Mouse (Mus musculus) stomach, embryonic 16.5 days (tissue): ENCODE results near the gene Hap1. TPM values are rescaled to one million over a fixed set of nuclear protein-coding genes. Genes with fewer than 3 reads are reported as not detected.
"Not testable (repeated sequence)": the region's sequence is repeated elsewhere in the genome, so short reads cannot be mapped to it uniquely, and the experiment has no call there.

Experiments used
- ATAC-seq: fragments of 200-750 bp; cut with Nextera tagmentation; 2 replicates; pipeline ENCODE4 v1.8.0; 2017; ENCODE audit warnings: moderate number of reproducible peaks, moderate TSS enrichment; ENCODE audit not compliant: insufficient read depth, low FRiP score
- H3K27ac ChIP-seq: fragments of 300-500 bp; sonication (generic); 2 replicates; pipeline ENCODE4 v1.5.1; 2014; ENCODE audit warnings: low read length
- H3K27me3 ChIP-seq: fragments of 300-500 bp; sonication (generic); 2 replicates; pipeline ENCODE4 v1.6.1; 2014; ENCODE audit warnings: low read length, control low read depth, mixed read lengths; ENCODE audit not compliant: control insufficient read depth, insufficient read depth
- H3K36me3 ChIP-seq: fragments of 300-500 bp; sonication (generic); 2 replicates; pipeline ENCODE4 v1.6.1; 2014; ENCODE audit warnings: low read length; ENCODE audit not compliant: control insufficient read depth, insufficient read depth
- H3K4me1 ChIP-seq: fragments of 300-500 bp; sonication (generic); 2 replicates; pipeline ENCODE4 v1.6.1; 2014; ENCODE audit warnings: low read length, control low read depth, mixed read lengths; ENCODE audit not compliant: control insufficient read depth, insufficient read depth
- H3K4me2 ChIP-seq: fragments of 300-500 bp; sonication (generic); 2 replicates; pipeline ENCODE4 v1.6.1; 2014; ENCODE audit warnings: low read depth, low read length, mixed read lengths
- H3K4me3 ChIP-seq: fragments of 300-500 bp; sonication (generic); replicated peaks from 2 replicates; pipeline ENCODE4 v1.5.1; 2014; ENCODE audit warnings: mild to moderate bottlenecking, low read length
- H3K9ac ChIP-seq: fragments of 300-500 bp; sonication (generic); 2 replicates; pipeline ENCODE4 v1.6.1; 2014; ENCODE audit warnings: low read length
- H3K9me3 ChIP-seq: fragments of 300-500 bp; sonication (generic); replicated peaks from 2 replicates; pipeline ENCODE4 v1.6.1; 2016; ENCODE audit warnings: low read length, control low read depth; ENCODE audit not compliant: control insufficient read depth
- whole genome bisulfite sequencing: fragments of 180-500 bp; shearing (Covaris S2); extraction: QIAGEN DNeasy Blood & Tissue Kit; methylation state at CpG from one replicate; pipeline ENCODE4 v1.1.7; 2014; 5-methylcytosine and 5-hydroxymethylcytosine counted together
- polyA plus RNA-seq: library from polyadenylated mRNA; unstranded; fragments of >200 nt; fragmentation: Nextera tagmentation; extraction: Ambion mirVana; gene quantifications from 2 replicates; pipeline ENCODE4 v1.2.1, GENCODE M21; 2015

Hap1 gene
- polyA plus RNA-seq, 1 experiment from 2014 or later = 13.5 TPM

- no peaks in the 10 kb centered on the region for H3K9me3 ChIP-seq
- peaks cover 14% of the 10 kb centered on the region for H3K36me3 ChIP-seq
- no peak for ATAC-seq
- 60% methylated on average over 11 of the region's 11 CpGs for WGBS
- H3K4me1 ChIP-seq = peaks cover 3% of the 10 kb centered on the region; the same call in 1 of the 2 replicates
- H3K27ac ChIP-seq = no peak overlapping the region
- no peak overlapping the region for H3K9ac ChIP-seq
- no peak overlapping the region for H3K4me3 ChIP-seq
- H3K4me2 ChIP-seq = no peak overlapping the region
- no peaks in the 10 kb centered on the region for H3K27me3 ChIP-seq
Measured at GRCm38 (mm10) chr11:100325062-100325629, 30.8 kb downstream of the Hap1 start.

DNA sequence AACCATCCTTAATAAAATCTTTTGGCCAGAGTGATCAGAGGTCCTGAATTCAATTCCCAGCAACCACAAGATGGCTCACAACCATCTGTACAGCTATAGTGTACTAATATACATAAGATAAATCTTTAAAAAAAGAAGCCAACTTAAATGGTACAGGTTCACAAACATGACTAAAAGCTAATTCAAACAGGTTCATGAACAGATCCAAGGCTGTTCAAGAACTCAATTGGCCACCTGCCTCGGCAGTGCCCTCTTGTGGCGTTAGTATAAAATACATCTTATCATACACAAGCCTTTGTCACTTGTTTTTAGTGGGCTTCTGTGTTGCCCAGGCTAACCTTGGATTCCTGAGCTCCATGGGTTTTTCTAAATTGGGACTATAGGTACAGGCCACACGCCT is 32.4 kb downstream of the Hap1 start:
- 22% methylated on average over 3 of the region's 3 CpGs for WGBS
- Histone ChIP-seq H3K36me3 (peaks cover 14% of the 10 kb centered on the region), H3K9me3 (no peaks in the 10 kb centered on the region), H3K27ac (no peak overlapping the region), H3K27me3 (no peaks in the 10 kb centered on the region), H3K4me1 (peaks cover 3% of the 10 kb centered on the region), H3K4me2 (no peak overlapping the region), H3K4me3 (no peak overlapping the region), H3K9ac (no peak overlapping the region)
- no peak for ATAC-seq

DNA sequence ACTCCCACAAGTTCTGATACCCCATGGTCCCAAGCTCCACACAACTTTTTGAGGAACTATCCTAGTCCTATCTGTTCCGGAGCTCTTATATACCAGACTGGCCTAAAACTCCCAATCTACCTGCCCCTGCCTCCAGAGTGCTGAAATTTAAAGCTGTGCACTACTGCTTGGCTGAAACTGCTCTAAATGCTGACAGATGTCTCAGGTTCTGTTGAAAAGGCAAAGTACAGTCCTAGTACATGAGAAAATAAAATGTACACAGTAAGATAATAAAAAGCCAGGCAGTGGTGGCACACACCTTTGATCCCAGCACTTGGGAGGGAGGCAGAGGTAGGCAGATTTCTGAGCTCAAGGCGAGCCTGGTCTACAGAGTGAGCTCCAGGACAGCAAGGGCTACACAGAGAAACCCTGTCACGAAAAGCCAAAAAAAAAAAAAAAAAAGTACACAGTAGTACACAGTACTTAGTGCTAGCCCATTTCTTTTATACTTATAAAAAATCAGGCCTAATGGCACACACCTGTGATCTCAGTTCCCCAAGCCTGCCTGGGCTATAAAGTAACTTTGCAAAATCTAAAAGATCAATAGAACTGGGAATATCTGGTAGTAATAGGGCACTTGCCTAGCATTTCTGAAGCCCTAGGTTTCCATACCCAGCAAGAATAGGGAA is 33.2 kb downstream of the Hap1 start:
- Histone ChIP-seq H3K27me3 (no peaks in the 10 kb centered on the region), H3K4me3 (no peak overlapping the region), H3K36me3 (peaks cover 14% of the 10 kb centered on the region), H3K4me1 (peaks cover 3% of the 10 kb centered on the region), H3K27ac (no peak overlapping the region), H3K4me2 (no peak overlapping the region), H3K9ac (no peak overlapping the region), H3K9me3 (no peaks in the 10 kb centered on the region)
- ATAC-seq = no peak
- 72% methylated on average over 3 of the region's 3 CpGs for WGBS

GRCm38 (mm10) chr11:100321479-100322305 is 34.2 kb downstream of the Hap1 start:
- Histone ChIP-seq H3K36me3 (peaks cover 14% of the 10 kb centered on the region), H3K4me2 (peak overlapping the region; percentile 0; the same call in 1 of the 2 replicates)
- ATAC-seq, H3K4me3 ChIP-seq, H3K4me1 ChIP-seq, H3K9ac ChIP-seq, H3K27ac ChIP-seq, H3K27me3 ChIP-seq, H3K9me3 ChIP-seq: not testable (repeated sequence)
- WGBS = 74% methylated on average over 6 of the region's 7 CpGs

DNA sequence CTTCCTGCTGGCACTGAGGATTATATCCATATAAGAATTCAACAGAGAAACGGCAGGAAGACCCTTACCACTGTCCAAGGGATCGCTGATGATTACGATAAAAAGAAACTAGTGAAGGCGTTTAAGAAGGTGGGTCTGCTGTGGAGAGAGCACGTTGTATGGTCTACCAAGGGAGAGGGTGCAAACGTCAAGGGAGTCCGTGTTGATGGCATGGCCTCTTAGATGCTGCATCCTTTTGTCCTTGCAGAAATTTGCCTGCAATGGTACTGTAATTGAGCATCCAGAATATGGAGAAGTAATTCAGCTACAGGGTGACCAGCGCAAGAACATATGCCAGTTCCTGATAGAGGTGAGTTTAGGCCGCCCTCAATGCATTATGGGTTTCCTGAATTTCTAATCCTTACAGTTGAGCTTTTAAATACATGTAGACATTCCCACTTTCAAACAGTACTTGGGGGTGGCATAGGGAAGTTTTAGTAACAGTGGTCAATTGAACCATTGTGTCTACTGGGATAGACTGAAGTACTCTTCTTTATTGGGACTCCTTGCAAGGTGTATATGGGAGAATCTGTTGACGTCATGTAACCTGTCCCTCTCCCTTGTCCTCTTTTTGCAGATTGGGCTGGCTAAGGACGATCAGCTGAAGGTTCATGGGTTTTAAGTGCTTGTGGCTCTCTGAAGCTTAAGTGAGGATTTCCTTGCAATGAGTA is 35.1 kb downstream of the Hap1 start:
- Histone ChIP-seq H3K36me3 (peaks cover 14% of the 10 kb centered on the region), H3K4me3 (peak overlapping the region; percentile 79), H3K9ac (peak overlapping the region; percentile 98), H3K4me2 (peak overlapping the region; percentile 84), H3K27ac (peak overlapping the region; percentile 100)
- not testable (repeated sequence) for H3K9me3 ChIP-seq, H3K27me3 ChIP-seq, H3K4me1 ChIP-seq, ATAC-seq
- WGBS = 19% methylated on average over 11 of the region's 11 CpGs

DNA sequence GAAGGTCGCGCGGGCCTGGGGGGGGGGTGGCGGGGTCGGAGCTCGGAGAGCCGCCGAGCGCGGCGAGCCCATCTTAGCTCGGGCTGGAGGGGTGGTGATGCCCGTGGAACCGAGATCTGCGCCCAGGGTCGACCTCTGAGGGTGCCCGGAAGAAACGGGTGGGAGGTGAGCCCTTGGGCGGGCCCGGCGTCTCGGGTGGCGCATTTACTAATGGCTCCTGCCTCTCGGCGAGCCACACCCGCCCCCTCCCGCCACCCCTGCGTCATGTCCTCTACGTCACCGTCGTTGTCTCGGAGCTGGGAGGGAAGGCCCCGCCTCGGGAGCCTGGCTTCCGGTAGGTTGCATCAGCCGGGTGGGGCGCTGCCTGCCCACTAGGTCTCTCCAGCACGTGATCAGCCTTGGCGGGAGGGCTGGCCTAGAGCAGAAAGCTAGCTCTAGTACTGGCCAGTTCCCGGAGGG is 35.7 kb downstream of the Hap1 start:
- under 1% methylated on average over 40 of the region's 40 CpGs for WGBS

DNA sequence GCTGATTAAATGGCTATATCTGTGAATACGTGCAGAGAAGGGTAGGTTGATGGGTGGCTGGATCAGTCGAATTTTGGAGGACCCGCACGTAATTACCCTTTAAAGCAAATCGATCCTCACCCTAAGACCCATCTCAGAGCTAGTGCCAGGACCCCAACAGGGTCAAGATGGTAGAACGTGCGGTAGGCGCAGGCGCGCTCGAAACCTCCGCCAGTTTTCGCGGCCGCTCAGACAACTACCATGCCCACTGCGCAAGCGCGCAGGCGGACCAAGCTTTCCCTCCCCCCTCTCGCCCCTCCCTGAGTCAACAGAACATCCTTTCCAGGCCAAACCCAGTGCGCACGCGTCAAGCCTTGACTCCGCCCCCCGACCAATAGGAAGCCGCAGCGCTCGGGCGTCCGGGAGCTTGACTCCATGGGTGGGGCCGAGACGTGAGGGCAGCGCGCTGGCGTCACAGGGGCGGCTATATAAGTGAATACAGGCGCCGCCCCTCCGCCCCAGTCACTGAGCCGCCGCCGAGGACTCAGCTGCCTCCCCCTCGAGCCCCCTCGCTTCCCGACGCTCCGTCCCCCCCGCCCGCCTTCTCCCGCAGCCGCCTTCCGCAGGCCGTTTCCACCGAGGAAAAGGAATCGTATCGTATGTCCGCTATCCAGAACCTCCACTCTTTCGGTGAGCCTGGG is 36.3 kb downstream of the Hap1 start, which contains the start of gene Eif1:
Eif1 (plus strand) TSS at position 394 of the 680 bp plus-strand sequence.
- peaks cover 3% of the 10 kb centered on the region for H3K4me1 ChIP-seq
- peaks cover 14% of the 10 kb centered on the region for H3K36me3 ChIP-seq
- peak; percentile 91 for ATAC-seq
- no peaks in the 10 kb centered on the region for H3K27me3 ChIP-seq
- H3K4me3 ChIP-seq = peak within 1 kb of the TSS; percentile 79
- peak within 1 kb of the TSS; percentile 98 for H3K9ac ChIP-seq
- peak within 1 kb of the TSS; percentile 84 for H3K4me2 ChIP-seq
- H3K27ac ChIP-seq = peak within 1 kb of the TSS; percentile 100
- under 1% methylated on average over 56 of the region's 58 CpGs for WGBS
- no peaks in the 10 kb centered on the region for H3K9me3 ChIP-seq

More for the DNA sequence above, 35.7 kb downstream of the Hap1 start:
- peak overlapping the region; percentile 84 for H3K4me2 ChIP-seq
- H3K4me1 ChIP-seq = peaks cover 3% of the 10 kb centered on the region
- H3K4me3 ChIP-seq = peak overlapping the region; percentile 79
- peak overlapping the region; percentile 98 for H3K9ac ChIP-seq
- peak overlapping the region; percentile 100 for H3K27ac ChIP-seq
- peaks cover 14% of the 10 kb centered on the region for H3K36me3 ChIP-seq
- H3K27me3 ChIP-seq = no peaks in the 10 kb centered on the region
- no peaks in the 10 kb centered on the region for H3K9me3 ChIP-seq
- peak; percentile 91 for ATAC-seq
